Mouse (Mus musculus) limb, embryonic 14.5 days (tissue): ENCODE measurements around the gene Pik3cd. TPM values are rescaled to one million over a fixed set of nuclear protein-coding genes. Genes with fewer than 3 reads are reported as not detected.
"Not testable (repeated sequence)": the region's sequence is repeated elsewhere in the genome, so short reads cannot be mapped to it uniquely, and the experiment has no call there.

Experiments
- ATAC-seq: fragments of 200-750 bp; cut with Nextera tagmentation; 2 replicates; pipeline ENCODE4 v1.8.0; 2017; ENCODE audit warnings: low read depth, moderate number of reproducible peaks, moderate TSS enrichment; ENCODE audit not compliant: low FRiP score
- DNase-seq: peaks from one replicate; pipeline ENCODE4 v3.0.0-alpha.2; 2015; ENCODE audit warnings: low spot score
- H3K27ac ChIP-seq: fragments of 300-500 bp; sonication (generic); replicated peaks from 2 replicates; pipeline ENCODE4 v1.5.1; 2014; ENCODE audit warnings: low read depth, mild to moderate bottlenecking, low read length, moderate library complexity, mixed read lengths
- H3K27me3 ChIP-seq: fragments of 300-500 bp; sonication (generic); 2 replicates; pipeline ENCODE4 v1.6.1; 2014; ENCODE audit warnings: low read length, mixed read lengths; ENCODE audit not compliant: control insufficient read depth, insufficient read depth
- H3K36me3 ChIP-seq: fragments of 300-500 bp; sonication (generic); 2 replicates; pipeline ENCODE4 v1.6.1; 2014; ENCODE audit warnings: mild to moderate bottlenecking, low read length, moderate library complexity, mixed read lengths; ENCODE audit not compliant: control insufficient read depth, insufficient read depth
- H3K4me1 ChIP-seq: fragments of 300-500 bp; sonication (generic); 2 replicates; pipeline ENCODE4 v1.6.1; 2014; ENCODE audit warnings: antibody characterized with exemption, low read length, mixed read lengths; ENCODE audit not compliant: control insufficient read depth, insufficient read depth
- H3K4me2 ChIP-seq: fragments of 300-500 bp; sonication (generic); replicated peaks from 2 replicates; pipeline ENCODE4 v1.6.1; 2014; ENCODE audit warnings: low read depth, mild to moderate bottlenecking, low read length, moderate library complexity; ENCODE audit not compliant: severe bottlenecking
- H3K4me3 ChIP-seq: fragments of 300-500 bp; sonication (generic); replicated peaks from 2 replicates; pipeline ENCODE4 v1.5.1; 2014; ENCODE audit warnings: low read length
- H3K9ac ChIP-seq: fragments of 300-500 bp; sonication (generic); 2 replicates; pipeline ENCODE4 v1.6.1; 2014; ENCODE audit warnings: mild to moderate bottlenecking, low read depth, low read length, moderate library complexity; ENCODE audit not compliant: severe bottlenecking
- H3K9me3 ChIP-seq: fragments of 300-500 bp; sonication (generic); 2 replicates; pipeline ENCODE4 v1.6.1; 2016; ENCODE audit warnings: low read length; ENCODE audit not compliant: control insufficient read depth
- POLR2A ChIP-seq: fragments of 200-500 bp; IDR thresholded peaks from 2 replicates; pipeline ENCODE4 v1.8.0; 2012; ENCODE audit warnings: inconsistent platforms, mild to moderate bottlenecking, moderate library complexity, borderline replicate concordance; ENCODE audit not compliant: insufficient read depth, insufficient read length; ENCODE audit errors: extremely low read depth
- WGBS: fragments of 180-500 bp; shearing (Covaris S2); extraction: QIAGEN DNeasy Blood & Tissue Kit; methylation state at CpG from one replicate; pipeline ENCODE4 v1.1.7; 2014; 5-methylcytosine and 5-hydroxymethylcytosine counted together
- polyA plus RNA-seq, 2 experiments: library from polyadenylated mRNA; depleted of rRNA in 1 of 2; stranded (reverse) in 1 of 2; unstranded in 1 of 2; fragments of >200 nt; fragmentation: Nextera tagmentation in 1 of 2; extraction: Ambion mirVana in 1 of 2; gene quantifications; 2 replicates each; pipeline versions ENCODE4 v1.2.1 to v1.2.3; 2012 to 2014

Pik3cd gene
- polyA plus RNA-seq (2012; rRNA removed) (5.7 and 6.1 TPM in 2 replicates), polyA plus RNA-seq (2014; fragmentation: Nextera tagmentation; extraction: Ambion mirVana) (5.1 and 5.9 TPM in 2 replicates)

DNA sequence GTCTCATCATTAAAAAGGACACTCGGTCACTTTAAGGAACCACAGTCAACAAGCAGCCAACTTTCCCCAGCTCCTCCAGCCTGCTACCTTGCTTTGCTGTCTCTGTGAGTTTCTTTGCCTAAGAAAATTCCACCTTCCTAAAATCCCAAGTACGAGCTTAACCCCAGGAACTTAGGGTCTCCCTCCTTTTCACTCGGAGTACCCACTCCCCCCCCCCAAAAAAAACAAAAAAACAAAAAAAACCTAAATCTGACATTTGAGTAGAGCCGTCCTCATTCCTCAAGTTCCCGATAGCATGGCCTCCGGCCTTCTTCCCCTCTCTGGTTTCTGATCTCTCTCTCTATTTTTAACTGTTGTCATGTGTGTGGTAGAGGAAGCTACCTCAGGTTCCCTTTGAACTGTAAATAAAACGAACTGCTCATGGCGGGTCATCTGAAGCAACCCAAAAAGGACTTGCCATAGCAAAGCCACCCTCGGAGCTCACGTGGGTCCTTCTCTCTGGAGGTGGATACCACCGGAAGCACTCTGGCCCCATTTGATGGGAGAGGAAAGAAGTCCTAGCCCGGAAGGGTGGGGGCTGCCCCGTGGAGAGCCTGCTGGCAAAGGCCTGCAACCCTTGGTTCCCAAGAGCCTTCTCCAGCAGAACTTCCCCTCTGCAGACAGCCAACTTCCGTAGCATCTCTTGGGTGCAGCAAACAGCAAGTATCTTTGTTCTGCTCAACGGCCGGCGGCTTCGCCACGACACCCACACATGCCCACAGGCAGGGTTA, at the start of gene Pik3cd:
Pik3cd (minus strand) TSS at position 362 of the 770 bp plus-strand sequence.
- peaks cover 8% of the 10 kb centered on the region; the same call in 1 of the 2 replicates for H3K27me3 ChIP-seq
- no peak within 1 kb of the TSS for H3K27ac ChIP-seq
- TF ChIP-seq POLR2A: no peak
- ATAC-seq: no peak; the same call in 1 of the 2 replicates
- no peak within 1 kb of the TSS for H3K9ac ChIP-seq
- H3K4me1 ChIP-seq: peaks cover 6% of the 10 kb centered on the region
- no peaks in the 10 kb centered on the region for H3K36me3 ChIP-seq
- H3K4me3 ChIP-seq: no peak within 1 kb of the TSS
- no peak within 1 kb of the TSS for H3K4me2 ChIP-seq
- H3K9me3 ChIP-seq: no peaks in the 10 kb centered on the region
- WGBS: 60% methylated on average over 19 of the region's 19 CpGs
- no peak for DNase-seq

DNA sequence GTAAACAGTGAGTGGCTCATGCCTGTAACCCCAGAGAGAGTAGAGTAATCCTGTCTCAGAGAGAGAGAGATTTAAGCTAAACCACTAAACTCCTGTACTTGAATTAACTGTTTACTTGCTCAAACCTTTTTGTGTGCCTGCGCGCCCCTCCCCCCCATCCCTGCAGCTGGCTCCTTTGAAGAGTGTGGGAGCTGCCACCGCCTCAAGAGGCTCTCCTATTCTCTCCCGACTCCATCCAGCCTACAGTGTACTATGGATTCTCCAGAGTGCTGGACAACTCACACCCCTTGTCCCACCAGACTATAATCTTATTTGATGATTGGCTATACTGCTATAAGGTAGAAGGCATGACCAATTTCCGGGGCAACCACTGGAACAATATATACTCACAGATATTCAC, 48.3 kb upstream of the Pik3cd start:
- no peak overlapping the region for H3K27ac ChIP-seq
- H3K9ac ChIP-seq: no peak overlapping the region
- H3K4me1 ChIP-seq: no peaks in the 10 kb centered on the region
- TF ChIP-seq POLR2A: no peak
- H3K27me3 ChIP-seq: no peaks in the 10 kb centered on the region
- ATAC-seq (no peak), DNase-seq (no peak)
- peaks cover 15% of the 10 kb centered on the region for H3K36me3 ChIP-seq
- 41% methylated on average over 5 of the region's 5 CpGs for WGBS
- no peak overlapping the region for H3K4me3 ChIP-seq
- H3K9me3 ChIP-seq: no peaks in the 10 kb centered on the region
- no peak overlapping the region for H3K4me2 ChIP-seq

DNA sequence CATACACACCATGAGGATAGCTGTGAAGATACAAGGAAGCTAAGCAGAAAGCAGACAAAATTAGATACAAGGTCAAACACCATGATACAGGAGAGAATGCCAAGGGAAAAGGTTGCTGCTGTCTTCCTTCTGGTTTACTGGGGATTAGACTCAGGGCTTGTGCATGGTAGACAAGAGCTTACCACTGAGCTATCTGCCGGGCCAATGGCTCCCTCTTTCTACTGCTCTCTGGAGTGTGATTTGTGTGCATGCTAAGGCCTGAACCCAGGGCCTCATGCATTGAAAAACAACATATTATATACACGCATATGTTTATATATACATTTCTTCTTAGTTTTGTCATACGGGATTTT, 47.3 kb upstream of the Pik3cd start:
- peaks cover 15% of the 10 kb centered on the region for H3K36me3 ChIP-seq
- H3K27me3 ChIP-seq, H3K4me2 ChIP-seq, H3K4me1 ChIP-seq, H3K4me3 ChIP-seq, ATAC-seq, H3K9me3 ChIP-seq, H3K27ac ChIP-seq, DNase-seq, H3K9ac ChIP-seq: not testable (repeated sequence)
- 91% methylated on average over 3 of the region's 3 CpGs for WGBS

DNA sequence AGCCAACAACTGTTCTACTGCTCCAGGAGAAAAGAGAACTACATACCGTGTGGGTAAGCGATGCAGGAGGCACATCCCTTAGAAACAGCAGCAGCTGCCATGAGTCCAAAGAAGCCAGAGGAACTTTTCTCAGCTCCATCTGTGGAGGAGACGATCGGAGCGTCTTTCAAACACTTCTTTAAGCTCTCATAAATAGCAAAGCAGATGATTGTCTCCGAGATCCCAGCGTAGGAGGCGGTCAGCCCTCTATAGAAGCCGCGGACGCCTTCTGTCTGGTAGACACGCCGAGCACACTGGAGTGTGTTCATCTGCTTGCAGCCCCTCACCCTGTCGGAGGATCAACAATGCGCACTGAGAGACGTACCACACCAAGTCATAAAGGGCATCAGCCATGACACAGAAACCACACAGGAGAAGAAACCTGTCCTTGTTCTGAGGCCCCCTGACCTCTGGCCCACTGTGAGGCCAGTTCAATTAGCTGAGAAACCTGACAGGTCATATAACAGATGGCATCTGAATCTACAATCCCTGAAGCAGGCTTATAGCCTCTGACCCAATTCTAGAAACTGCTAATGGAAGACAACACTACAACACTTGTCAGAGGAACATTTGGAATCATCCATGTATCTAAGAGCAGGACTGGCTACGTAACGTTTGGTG, 46.8 kb upstream of the Pik3cd start:
- Histone ChIP-seq H3K4me2 (no peak overlapping the region), H3K9me3 (no peaks in the 10 kb centered on the region), H3K27ac (no peak overlapping the region), H3K27me3 (no peaks in the 10 kb centered on the region), H3K36me3 (peaks cover 16% of the 10 kb centered on the region), H3K4me3 (no peak overlapping the region), H3K4me1 (no peaks in the 10 kb centered on the region), H3K9ac (no peak overlapping the region)
- TF ChIP-seq POLR2A: no peak
- ATAC-seq (no peak), DNase-seq (no peak)
- WGBS: 92% methylated on average over 18 of the region's 18 CpGs

DNA sequence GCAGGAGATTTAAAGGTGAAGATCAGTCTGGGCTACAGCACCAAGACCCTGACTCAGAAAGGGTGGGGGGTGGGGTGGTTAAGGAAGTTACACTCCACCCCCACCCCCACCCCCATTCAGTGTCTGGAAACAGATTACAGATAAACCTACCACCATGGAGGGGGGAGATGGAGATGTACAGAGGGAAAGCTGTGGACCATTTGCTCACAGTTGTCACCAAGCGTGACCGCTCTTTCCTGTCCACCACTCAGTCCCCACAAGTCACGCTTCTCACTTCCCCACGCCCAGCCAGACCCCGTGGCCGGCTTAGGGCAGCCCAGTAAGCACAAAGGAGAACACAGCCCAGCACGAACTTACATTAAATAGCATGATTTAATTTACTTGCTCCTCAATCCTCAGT, 41.7 kb upstream of the Pik3cd start:
- Histone ChIP-seq H3K36me3 (peaks cover 36% of the 10 kb centered on the region), H3K4me2 (no peak overlapping the region), H3K4me1 (no peaks in the 10 kb centered on the region), H3K9ac (no peak overlapping the region; the same call in 1 of the 2 replicates), H3K27me3 (no peaks in the 10 kb centered on the region), H3K9me3 (no peaks in the 10 kb centered on the region), H3K27ac (no peak overlapping the region), H3K4me3 (no peak overlapping the region)
- no peak for TF ChIP-seq POLR2A
- no peak for DNase-seq
- 78% methylated on average over 7 of the region's 7 CpGs for WGBS
- ATAC-seq: no peak
